Mouse (Mus musculus) bone marrow macrophage, adult 2 months (primary cell): Measurements from ENCODE around the gene Kdm2b. TPM values are rescaled to one million over a fixed set of nuclear protein-coding genes. Genes with fewer than 3 reads are reported as not detected.
"Not testable (repeated sequence)": the region's sequence is repeated elsewhere in the genome, so short reads cannot be mapped to it uniquely, and the experiment has no call there.

Source experiments
- H3K27ac ChIP-seq: 2 replicates; pipeline ENCODE4 v1.5.1; 2012; ENCODE audit warnings: low read depth, low read length; ENCODE audit not compliant: insufficient read depth
- H3K4me1 ChIP-seq: 2 replicates; pipeline ENCODE4 v1.6.1; 2012; ENCODE audit warnings: low read length; ENCODE audit not compliant: control insufficient read depth, insufficient read depth
- H3K4me3 ChIP-seq: 2 replicates; pipeline ENCODE4 v1.5.1; 2012; ENCODE audit warnings: mild to moderate bottlenecking, low read length, moderate library complexity; ENCODE audit not compliant: insufficient read depth
- CTCF ChIP-seq: IDR thresholded peaks from 2 replicates; pipeline ENCODE4 v1.5.1; 2012; ENCODE audit warnings: low read depth, mild to moderate bottlenecking, low read length, moderate library complexity
- POLR2A ChIP-seq: IDR thresholded peaks from 2 replicates; pipeline ENCODE4 v1.6.1; 2012; ENCODE audit warnings: mild to moderate bottlenecking, low read depth, low read length, borderline replicate concordance
- polyA plus RNA-seq: library from polyadenylated mRNA; stranded (reverse); fragments of >200 nt; gene quantifications from 2 replicates; pipeline ENCODE4 v1.2.4, GENCODE M21; 2012; ENCODE audit not compliant: missing spikeins, insufficient read depth, insufficient read length

The Kdm2b gene
- polyA plus RNA-seq, 1 experiment = 26.9 TPM

DNA sequence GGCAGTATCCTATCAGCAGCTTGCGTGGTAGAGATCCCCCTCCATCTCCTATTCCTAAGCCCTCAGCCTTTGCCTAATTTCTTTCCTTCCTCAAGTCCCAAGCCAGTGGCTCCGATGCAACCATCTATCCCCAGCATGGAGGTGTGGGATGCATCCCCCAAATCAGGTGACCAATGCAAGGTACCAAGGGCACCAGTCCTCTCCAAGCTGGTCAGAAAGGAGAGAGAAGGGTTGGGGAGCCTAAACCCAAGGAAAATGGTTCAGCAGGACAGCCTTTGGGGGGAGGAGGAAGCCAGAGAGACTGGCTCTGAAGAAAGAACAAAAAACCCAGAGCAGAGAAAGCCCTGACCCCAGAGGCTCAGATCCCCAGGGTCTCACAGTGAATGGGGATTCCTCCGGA lies 4.3 kb downstream of the Kdm2b start:
- Histone ChIP-seq H3K27ac (no peak overlapping the region), H3K4me3 (peak overlapping the region; percentile 10; the same call in 1 of the 2 replicates), H3K4me1 (peaks cover 15% of the 10 kb centered on the region)
- TF ChIP-seq CTCF = no peak
- no peak for TF ChIP-seq POLR2A

DNA sequence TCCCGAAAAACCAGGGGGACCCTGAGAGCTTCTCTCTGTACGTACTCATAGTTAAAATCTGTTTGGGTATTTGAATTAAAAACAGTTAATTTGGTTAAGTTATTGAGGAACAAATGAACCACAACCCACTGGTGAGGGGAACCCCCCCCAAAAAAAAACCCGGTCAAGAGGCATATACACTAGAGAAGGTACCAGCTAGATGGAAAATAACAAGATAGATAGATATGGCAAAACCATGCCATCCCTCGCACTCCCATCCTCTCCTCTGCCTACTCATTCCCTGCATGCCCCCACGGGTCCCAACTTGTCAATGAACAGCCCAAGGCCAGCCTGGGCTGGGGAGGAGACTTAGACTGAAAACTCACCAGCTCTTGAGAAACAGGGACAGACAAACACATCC lies 5.1 kb downstream of the Kdm2b start:
- no peak overlapping the region for H3K27ac ChIP-seq
- peaks cover 21% of the 10 kb centered on the region for H3K4me1 ChIP-seq
- H3K4me3 ChIP-seq = peak overlapping the region; percentile 10; the same call in 1 of the 2 replicates
- TF ChIP-seq CTCF (no peak), POLR2A (no peak)

DNA sequence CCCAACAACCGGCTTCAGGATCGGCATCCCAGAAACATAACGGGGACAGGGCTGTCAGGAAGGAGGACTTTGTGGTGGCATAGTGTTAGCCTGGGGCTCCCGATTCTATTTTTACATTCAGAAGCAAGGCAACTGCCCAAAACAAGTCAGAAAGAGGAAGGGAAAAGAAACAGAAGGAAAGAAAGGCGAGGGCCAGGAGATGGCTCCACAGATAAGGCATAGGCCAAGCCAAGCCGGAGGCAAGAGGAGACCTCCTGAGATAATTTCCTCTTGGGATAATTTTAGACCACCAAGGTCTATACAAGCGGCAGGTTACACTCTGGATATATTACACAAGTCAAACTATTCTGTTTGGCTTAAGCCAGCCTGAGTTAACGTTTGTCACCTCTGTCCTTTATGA lies 10.7 kb downstream of the Kdm2b start:
- Histone ChIP-seq H3K27ac (peak overlapping the region; percentile 5), H3K4me3 (no peak overlapping the region), H3K4me1 (peaks cover 22% of the 10 kb centered on the region)
- TF ChIP-seq POLR2A (no peak), CTCF (no peak)

DNA sequence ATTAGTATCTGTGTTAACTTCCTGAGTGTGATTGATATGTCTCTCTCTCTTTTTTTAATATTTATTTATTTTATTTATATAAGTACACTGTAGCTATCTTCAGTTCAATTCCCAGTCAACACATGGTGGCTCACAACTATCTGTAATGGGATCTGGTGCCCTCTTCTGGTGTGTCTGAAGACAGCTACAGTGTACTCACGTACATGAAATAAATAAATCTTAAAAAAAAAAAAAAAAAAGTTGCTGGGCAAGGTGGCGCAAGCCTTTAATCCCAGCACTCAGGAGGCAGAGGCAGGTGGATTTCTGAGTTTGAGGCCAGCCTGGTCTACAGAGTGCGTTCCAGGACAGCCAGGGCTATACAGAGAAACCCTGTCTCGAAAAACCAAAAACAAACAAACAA lies 14.9 kb downstream of the Kdm2b start:
- H3K4me1 ChIP-seq = peaks cover 21% of the 10 kb centered on the region
- H3K4me3 ChIP-seq, H3K27ac ChIP-seq: not testable (repeated sequence)

DNA sequence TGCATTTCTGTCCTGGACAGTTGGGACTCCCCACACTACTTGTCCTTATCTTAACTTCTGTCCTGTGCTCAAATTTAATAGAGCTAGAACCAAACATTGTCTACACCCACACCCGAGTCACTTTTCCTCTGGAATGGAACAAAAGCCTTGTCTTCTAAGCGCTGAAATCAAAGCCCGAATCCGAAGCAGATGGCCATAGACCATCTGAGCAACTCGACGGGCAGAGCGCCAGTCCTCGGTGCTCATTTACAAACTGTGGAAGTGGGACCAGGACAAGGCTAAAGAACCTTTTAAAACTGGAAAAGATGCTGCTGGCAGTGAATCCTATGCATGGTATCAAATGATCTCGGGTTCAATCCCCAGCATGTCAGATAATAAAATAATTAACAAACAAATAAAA lies 17.5 kb downstream of the Kdm2b start:
- peaks cover 9% of the 10 kb centered on the region for H3K4me1 ChIP-seq
- no peak overlapping the region for H3K27ac ChIP-seq
- no peak overlapping the region for H3K4me3 ChIP-seq
- no peak for TF ChIP-seq CTCF
- TF ChIP-seq POLR2A = no peak

DNA sequence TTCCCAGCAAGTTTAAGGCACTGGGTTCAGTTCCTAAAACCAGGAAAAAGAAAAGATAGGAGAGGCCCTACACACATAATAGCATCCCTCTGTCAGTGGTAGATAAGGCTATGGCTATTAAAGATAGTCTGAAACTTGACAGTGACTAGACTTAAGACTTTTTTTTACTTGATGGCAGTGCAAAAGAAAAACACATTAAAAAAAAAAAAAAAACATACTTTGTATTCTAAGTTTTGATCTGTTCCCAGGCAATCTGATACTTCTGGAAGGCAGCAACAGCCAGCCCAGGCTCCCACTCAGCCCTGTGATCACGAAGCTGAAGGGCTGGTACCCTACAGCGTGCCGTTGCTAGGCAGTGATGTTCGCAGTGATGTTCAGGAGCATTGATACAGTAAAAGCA lies 18.2 kb downstream of the Kdm2b start:
- Histone ChIP-seq H3K27ac (no peak overlapping the region), H3K4me1 (peaks cover 10% of the 10 kb centered on the region), H3K4me3 (no peak overlapping the region)
- TF ChIP-seq POLR2A = no peak
- no peak for TF ChIP-seq CTCF

DNA sequence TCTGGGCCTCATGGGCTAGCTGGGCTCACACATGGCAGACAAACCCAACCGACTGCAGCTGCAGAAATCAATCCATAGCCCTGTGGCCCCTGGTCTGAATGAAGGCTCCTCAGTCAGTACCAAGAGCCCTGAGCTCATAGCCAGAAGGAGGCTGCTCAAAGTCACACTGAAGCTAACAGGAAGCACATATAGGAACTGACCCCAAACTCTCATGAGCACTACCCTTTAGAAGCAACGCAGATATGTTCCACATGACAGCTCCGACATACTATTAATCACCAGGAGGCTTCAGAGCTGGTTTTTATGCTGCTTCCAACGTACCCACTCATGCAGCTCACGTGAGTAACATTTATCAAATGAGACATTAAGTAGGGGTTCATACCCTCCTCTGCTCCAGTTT lies 19.6 kb downstream of the Kdm2b start:
- TF ChIP-seq POLR2A (no peak), CTCF (no peak)
- no peak overlapping the region for H3K27ac ChIP-seq
- peaks cover 22% of the 10 kb centered on the region for H3K4me1 ChIP-seq
- H3K4me3 ChIP-seq = no peak overlapping the region

DNA sequence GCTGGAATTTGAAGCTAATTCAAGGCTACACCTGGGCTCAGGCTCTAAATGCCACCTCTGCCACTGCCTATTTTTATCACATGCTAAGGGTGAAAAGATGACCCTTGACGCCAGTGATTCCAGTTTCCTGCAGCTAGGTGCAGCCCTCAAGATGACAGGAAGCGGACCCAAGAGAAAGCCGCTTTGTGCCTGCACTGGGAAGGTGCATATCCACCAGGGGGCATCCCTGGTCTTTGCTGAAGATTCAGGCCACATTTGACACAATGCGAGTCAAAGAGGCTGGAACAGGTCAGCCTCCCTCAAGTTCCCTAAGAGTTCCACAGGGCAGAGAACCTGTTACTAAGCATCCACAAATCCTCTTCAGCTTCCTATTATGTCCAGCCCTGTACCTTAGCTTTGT lies 21.3 kb downstream of the Kdm2b start:
- TF ChIP-seq POLR2A (no peak), CTCF (peak; percentile 39; the same call in 1 of the 2 replicates)
- H3K27ac ChIP-seq = no peak overlapping the region
- no peak overlapping the region for H3K4me3 ChIP-seq
- peaks cover 33% of the 10 kb centered on the region for H3K4me1 ChIP-seq

DNA sequence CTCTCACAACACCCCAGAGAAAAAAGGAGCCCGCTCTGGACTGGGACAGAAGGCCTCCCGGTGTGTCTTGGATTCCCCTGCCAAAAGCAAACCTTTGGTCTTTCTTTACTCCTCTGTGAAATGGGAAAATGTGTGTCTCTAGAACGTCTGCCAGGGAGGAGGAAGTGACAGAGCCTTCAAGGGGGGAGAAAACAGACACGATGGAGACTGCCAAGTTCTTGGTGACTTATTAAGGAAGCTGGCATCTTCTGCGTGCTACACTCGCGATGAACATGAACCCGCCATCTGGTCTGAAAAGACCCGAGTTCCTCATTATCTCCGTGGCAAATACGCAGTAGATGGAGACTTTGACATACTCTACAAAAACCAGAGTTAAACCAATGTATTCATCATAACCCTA lies 24.2 kb downstream of the Kdm2b start:
- TF ChIP-seq POLR2A (no peak), CTCF (no peak)
- no peak overlapping the region for H3K4me3 ChIP-seq
- H3K27ac ChIP-seq = peak overlapping the region; percentile 33
- H3K4me1 ChIP-seq = peaks cover 31% of the 10 kb centered on the region

DNA sequence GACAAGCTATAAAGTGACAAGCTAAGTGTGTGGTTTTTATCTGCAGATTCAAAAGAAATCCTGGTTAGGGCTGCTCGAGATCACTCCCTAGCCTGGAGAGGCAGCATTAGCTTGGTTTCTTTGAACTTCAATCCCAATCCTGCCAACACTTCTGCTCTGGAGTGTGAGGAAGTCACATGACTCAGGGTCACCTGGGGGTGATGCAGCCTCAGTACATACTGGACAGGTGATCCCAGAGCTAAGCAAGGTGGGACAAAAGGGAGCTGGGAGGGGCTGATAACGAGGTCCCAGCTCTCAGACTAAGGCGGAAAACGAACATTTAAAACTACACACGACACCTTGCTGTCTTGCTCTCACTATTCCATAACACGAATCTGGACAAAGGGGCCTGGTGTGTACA lies 24.8 kb downstream of the Kdm2b start:
- peaks cover 25% of the 10 kb centered on the region for H3K4me1 ChIP-seq
- TF ChIP-seq CTCF (no peak), POLR2A (no peak)

DNA sequence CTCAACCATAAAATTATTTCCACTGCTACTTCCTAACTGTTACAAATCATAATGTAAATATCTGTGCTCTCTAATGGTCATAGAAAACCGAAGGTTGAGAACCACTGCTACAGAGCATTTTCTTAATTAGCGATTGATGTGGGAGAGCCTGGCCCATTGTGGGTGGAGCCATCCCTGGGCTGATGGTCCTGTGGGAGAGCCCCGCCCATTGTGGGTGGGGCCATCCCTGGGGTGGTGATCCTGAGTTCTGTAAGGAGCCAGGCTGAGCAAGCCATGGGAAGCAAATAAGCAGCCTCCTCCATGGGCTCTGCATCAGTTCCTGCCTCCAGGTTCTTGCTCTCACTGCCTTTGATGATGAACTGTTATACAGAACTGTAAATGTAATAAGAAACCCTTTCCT lies 27.7 kb downstream of the Kdm2b start:
- TF ChIP-seq POLR2A = no peak
- TF ChIP-seq CTCF = no peak
- no peak overlapping the region for H3K4me3 ChIP-seq

More for the DNA sequence above, 24.8 kb downstream of the Kdm2b start:
- Histone ChIP-seq H3K4me3 (no peak overlapping the region), H3K27ac (no peak overlapping the region)

DNA sequence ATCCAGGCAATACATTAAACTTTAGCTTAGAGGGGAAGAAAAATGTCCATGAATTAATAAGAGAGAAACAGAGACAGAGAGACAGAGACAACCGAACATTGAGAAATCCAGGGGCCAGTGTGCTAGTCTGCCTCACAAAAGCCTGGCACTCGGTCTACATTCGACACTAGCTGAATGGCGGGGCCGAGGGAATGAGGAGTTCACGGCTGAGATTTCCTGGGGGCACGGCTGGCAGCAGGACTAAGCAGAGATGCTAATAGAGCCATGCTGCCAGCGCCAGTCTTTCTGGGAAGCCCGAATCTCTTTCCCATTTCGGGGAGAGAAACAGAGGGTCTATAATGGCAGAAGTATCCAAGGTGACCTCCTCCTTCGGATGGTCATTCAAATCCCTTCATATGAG lies 30.2 kb downstream of the Kdm2b start:
- Histone ChIP-seq H3K4me1 (peaks cover 14% of the 10 kb centered on the region), H3K4me3 (no peak overlapping the region), H3K27ac (no peak overlapping the region)
- no peak for TF ChIP-seq CTCF
- TF ChIP-seq POLR2A = no peak

More for the DNA sequence above, 27.7 kb downstream of the Kdm2b start:
- no peak overlapping the region for H3K27ac ChIP-seq
- H3K4me1 ChIP-seq = peaks cover 24% of the 10 kb centered on the region
